Mouse (Mus musculus) liver, postnatal 0 days (tissue): ENCODE measurements around the gene Prex1.

Source experiments
- CTCF ChIP-seq: sonication (generic); IDR thresholded peaks from 2 replicates; pipeline ENCODE4 v1.5.1; 2016; ENCODE audit warnings: antibody characterized with exemption, low read depth
- EP300 ChIP-seq: IDR thresholded peaks from 2 replicates; pipeline ENCODE4 v1.6.1; 2016; ENCODE audit warnings: antibody characterized with exemption, low read depth, mild to moderate bottlenecking

DNA sequence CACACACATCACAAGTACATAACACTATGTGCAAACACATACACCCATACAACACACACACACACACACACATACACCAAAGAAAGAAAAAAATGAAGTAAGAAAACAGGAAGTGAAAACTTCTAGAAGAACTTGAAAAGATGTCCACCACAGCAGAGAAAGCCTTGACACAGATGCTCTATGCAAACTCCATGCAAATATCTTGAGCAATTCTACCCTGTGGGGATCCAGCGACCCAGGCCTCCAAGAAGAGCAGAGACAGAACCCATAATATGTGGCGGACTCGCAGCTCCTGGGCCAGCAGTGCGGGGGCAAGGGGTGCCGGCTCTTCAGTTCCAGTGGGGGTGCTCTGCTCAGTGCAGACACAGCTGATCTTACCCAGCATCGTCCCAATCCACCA, 86.1 kb downstream of the Prex1 start:
- TF ChIP-seq CTCF: no peak
- no peak for TF ChIP-seq EP300
